Mouse (Mus musculus) C2C12 (cell line): ENCODE data around the gene Eps8. TPM values are rescaled to one million over a fixed set of nuclear protein-coding genes. Genes with fewer than 3 reads are reported as not detected.

Experiments used
- H3K27me3 ChIP-seq: one replicate; pipeline ENCODE4 v1.6.1; 2011; ENCODE audit not compliant: control insufficient read depth, insufficient read depth, insufficient read length
- H3K36me3 ChIP-seq: one replicate; pipeline ENCODE4 v1.6.1; 2011; ENCODE audit not compliant: control insufficient read depth, insufficient read depth
- H3K4me3 ChIP-seq: one replicate; pipeline ENCODE4 v1.5.1; 2011; ENCODE audit warnings: mild to moderate bottlenecking, control low read depth; ENCODE audit not compliant: poor library complexity, insufficient read depth, severe bottlenecking
- H3K79me2 ChIP-seq: one replicate; pipeline ENCODE4 v1.6.1; 2011; ENCODE audit not compliant: control insufficient read depth, insufficient read depth
- H3K79me3 ChIP-seq: one replicate; pipeline ENCODE4 v1.6.1; 2011; ENCODE audit warnings: low read depth, control low read depth
- H3ac ChIP-seq: one replicate; pipeline ENCODE3; 2011; ENCODE audit warnings: low read depth; ENCODE audit not compliant: control insufficient read depth, insufficient read length
- CEBPB ChIP-seq: IDR thresholded peaks from one replicate; pipeline ENCODE4 v1.6.1; 2011; ENCODE audit warnings: low read depth, mild to moderate bottlenecking, control low read depth, moderate library complexity
- CTCF ChIP-seq: IDR thresholded peaks from one replicate; pipeline ENCODE4 v1.5.1; 2011; ENCODE audit not compliant: control insufficient read depth, insufficient read depth, insufficient read length
- FOSL1 ChIP-seq: IDR thresholded peaks from one replicate; pipeline ENCODE4 v1.8.0; 2011; ENCODE audit warnings: mild to moderate bottlenecking, low read length; ENCODE audit not compliant: poor library complexity, insufficient read depth, severe bottlenecking
- MAX ChIP-seq: IDR thresholded peaks from one replicate; pipeline ENCODE4 v1.6.1; 2011; ENCODE audit warnings: mild to moderate bottlenecking, control low read depth
- MYOD1 ChIP-seq: IDR thresholded peaks from one replicate; pipeline ENCODE4 v1.6.1; 2011; ENCODE audit warnings: low read depth; ENCODE audit not compliant: control insufficient read depth, insufficient read length
- MYOG ChIP-seq: IDR thresholded peaks from one replicate; pipeline ENCODE4 v1.6.1; 2011; ENCODE audit not compliant: control insufficient read depth, insufficient read length; ENCODE audit errors: extremely low read depth
- USF1 ChIP-seq: IDR thresholded peaks from one replicate; pipeline ENCODE4 v1.6.1; 2011; ENCODE audit warnings: low read depth, mild to moderate bottlenecking, control low read depth, moderate library complexity
- polyA plus RNA-seq: library from polyadenylated mRNA; unstranded; fragments of >200 nt; fragmentation: generic; extraction: Trizol; gene quantifications from one replicate; pipeline ENCODE4 v1.2.1, GENCODE M21; 2012; ENCODE audit warnings: missing spikeins

The Eps8 gene
- polyA plus RNA-seq, 1 experiment: 59.9 TPM

DNA sequence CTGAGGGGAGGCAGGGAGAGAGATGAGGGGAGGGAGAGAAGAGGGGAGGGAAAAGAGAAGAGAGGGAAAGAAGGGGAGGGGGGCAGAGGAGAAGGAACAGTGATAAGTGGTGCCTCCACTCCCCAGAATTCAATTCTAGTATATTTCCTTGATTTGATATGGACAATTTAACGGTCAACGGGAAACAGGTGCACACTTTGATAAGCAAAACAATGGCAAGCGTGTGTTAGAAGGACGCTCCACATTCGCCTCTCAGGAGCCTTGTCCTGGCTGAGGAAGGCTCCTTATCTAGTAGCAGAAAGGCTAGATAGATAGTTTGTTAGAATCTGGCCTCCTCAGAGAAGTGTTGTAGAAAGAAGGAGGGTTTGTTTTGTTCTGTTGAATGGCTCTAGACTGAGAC lies 141.9 kb downstream of the Eps8 start:
- H3K36me3 ChIP-seq: peaks cover 92% of the 10 kb centered on the region
- no peak overlapping the region for H3ac ChIP-seq
- no peak for TF ChIP-seq MYOD1
- TF ChIP-seq FOSL1: no peak
- no peak for TF ChIP-seq CEBPB
- TF ChIP-seq MYOG: no peak
- TF ChIP-seq USF1: no peak
- no peak for TF ChIP-seq CTCF
- no peak for TF ChIP-seq MAX
- peaks cover 28% of the 10 kb centered on the region for H3K79me3 ChIP-seq
- H3K79me2 ChIP-seq: peaks cover 53% of the 10 kb centered on the region
- no peaks in the 10 kb centered on the region for H3K27me3 ChIP-seq
- H3K4me3 ChIP-seq: no peak overlapping the region

DNA sequence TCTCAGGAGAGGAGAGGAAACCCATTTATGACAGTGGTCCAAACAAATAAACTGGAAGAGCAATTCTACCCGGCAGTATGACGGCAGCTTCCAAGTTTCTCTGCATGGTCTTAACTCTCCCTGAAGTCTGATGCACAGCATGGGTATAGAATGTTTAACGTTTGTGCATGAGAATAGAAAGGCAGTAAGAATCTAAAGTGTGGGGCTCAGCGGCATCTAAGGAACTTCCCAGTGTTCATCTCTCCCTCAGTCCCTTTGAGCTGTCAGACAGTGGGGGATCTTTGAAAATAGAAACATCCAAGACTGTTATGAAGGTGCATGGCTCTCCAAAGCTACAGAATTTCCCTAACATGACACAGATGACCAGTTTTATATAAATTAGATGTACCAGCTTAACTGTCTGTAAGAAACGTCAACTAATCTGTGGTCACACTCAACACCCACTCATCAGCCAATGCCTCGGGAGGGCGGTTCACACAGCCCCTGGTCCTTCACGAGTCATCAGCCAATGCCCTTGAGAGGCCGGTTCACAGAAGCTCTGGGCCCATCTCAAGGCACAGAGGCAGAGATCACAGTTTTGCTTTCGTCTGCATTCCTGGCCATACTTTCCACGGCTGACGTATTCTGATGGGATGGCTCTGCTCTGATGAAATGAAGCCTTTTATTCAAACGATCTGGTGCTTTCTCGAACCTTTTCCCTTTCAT lies 145.2 kb downstream of the Eps8 start:
- peaks cover 12% of the 10 kb centered on the region for H3K79me3 ChIP-seq
- TF ChIP-seq CEBPB (no peak), MYOD1 (no peak), CTCF (no peak), USF1 (no peak), MAX (no peak)
- no peak overlapping the region for H3ac ChIP-seq
- peaks cover 93% of the 10 kb centered on the region for H3K36me3 ChIP-seq
- H3K4me3 ChIP-seq: no peak overlapping the region
- H3K79me2 ChIP-seq: peaks cover 55% of the 10 kb centered on the region
- no peaks in the 10 kb centered on the region for H3K27me3 ChIP-seq

DNA sequence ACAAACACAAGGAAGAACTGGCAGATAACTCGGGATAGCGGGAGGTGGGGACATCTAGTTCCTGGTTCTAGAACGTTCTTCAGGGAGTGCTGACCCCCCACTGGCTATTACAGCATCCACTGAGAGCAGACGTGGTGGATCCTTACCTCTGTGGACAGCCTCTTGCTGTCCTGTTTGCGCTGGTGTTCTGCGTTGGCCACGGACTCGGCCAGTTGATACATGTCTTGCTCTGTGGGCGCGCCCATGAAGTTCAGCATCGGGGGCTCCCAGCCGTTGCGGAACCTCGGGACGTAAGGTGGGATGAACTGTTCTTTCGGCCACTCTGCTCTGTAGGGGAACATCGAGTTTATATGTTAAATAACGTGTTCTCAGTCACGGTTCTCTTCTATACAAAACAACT lies 145.7 kb downstream of the Eps8 start:
- Histone ChIP-seq H3ac (no peak overlapping the region), H3K27me3 (no peaks in the 10 kb centered on the region), H3K79me3 (peaks cover 12% of the 10 kb centered on the region), H3K36me3 (peaks cover 91% of the 10 kb centered on the region), H3K4me3 (no peak overlapping the region), H3K79me2 (peaks cover 49% of the 10 kb centered on the region)
- no peak for TF ChIP-seq MYOG
- TF ChIP-seq USF1: no peak
- TF ChIP-seq CTCF: no peak
- no peak for TF ChIP-seq CEBPB
- TF ChIP-seq MYOD1: no peak
- TF ChIP-seq FOSL1: no peak
- no peak for TF ChIP-seq MAX

DNA sequence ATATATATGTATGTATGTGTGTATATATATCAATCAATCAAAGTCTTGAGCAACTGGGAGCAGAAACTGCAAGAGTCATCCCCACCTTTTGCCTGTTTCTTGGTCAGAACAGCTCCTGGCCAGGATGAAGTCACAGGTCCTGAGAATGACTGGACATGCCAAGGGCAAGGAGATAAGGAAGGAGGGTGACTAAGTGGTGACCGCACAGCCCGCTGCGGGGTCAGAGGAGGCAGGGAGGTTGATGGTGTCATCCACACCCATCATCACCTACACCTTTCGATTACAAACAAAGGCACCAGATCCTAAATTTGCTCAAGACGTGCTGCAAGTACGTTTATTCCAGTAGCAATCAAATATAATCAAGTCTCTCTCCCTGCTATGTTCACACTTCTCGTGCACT lies 148.1 kb downstream of the Eps8 start:
- peaks cover 47% of the 10 kb centered on the region for H3K79me2 ChIP-seq
- peaks cover 4% of the 10 kb centered on the region for H3K79me3 ChIP-seq
- H3K4me3 ChIP-seq: no peak overlapping the region
- peaks cover 90% of the 10 kb centered on the region for H3K36me3 ChIP-seq
- TF ChIP-seq MAX (no peak), USF1 (no peak), CTCF (no peak), MYOD1 (no peak), MYOG (no peak)
- no peak overlapping the region for H3ac ChIP-seq
- H3K27me3 ChIP-seq: no peaks in the 10 kb centered on the region

DNA sequence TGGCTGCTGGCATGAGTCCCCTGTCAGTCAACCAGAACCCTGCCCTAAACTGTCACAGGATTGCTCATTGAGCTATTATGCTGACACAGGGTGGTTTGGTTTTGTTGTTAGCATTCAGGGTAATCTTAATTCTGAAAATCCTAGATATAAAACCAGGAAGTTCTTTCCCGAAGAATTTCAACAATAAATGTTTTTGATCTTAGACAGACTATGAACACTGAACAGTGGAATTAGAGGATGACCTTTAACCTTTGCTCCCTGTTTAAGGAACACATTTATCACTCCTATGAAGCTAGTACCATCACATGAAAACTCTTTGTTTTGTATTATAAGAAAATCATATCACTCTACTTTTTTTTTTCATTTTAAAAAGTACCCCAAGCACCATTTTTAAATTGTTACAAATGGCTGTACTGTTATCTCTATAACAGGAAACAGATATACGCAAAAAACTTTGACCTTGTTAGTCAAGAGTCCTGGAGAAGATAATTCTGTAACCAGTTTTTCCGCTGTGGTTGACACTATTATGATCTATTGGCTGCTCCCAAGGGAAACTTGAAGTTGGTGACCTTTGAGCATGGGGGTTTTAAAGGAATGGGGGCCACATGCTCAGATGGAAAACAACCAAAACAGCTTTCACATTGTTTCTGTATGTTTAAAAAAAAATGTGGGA lies 149.0 kb downstream of the Eps8 start:
- Histone ChIP-seq H3K27me3 (no peaks in the 10 kb centered on the region), H3ac (no peak overlapping the region), H3K79me3 (peaks cover 4% of the 10 kb centered on the region), H3K4me3 (no peak overlapping the region), H3K36me3 (peaks cover 90% of the 10 kb centered on the region), H3K79me2 (peaks cover 47% of the 10 kb centered on the region)
- TF ChIP-seq MAX (no peak), FOSL1 (no peak), MYOG (no peak), CTCF (no peak), USF1 (no peak), CEBPB (no peak), MYOD1 (no peak)

DNA sequence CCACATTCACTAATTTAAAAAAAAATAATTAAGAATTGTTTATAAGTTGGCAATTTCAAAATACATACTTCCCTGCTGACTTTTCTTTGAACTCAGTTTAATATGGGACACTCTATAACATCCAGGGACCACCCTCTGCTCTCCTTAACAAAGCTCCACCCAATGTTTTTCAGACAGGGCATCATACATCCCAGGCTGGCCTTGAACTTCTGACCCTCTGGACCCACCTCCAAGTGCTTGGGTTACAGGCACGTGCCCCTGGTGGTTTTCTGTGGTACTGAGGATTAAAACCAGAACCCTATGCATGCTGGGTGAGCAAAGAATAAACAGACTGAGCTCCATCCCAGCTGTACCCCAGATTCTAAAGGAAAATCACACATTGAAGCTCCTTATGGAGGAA lies 150.6 kb downstream of the Eps8 start:
- TF ChIP-seq CTCF (no peak), MAX (no peak), CEBPB (no peak), MYOG (no peak)
- peaks cover 2% of the 10 kb centered on the region for H3K79me3 ChIP-seq
- H3K36me3 ChIP-seq: peaks cover 91% of the 10 kb centered on the region
- no peaks in the 10 kb centered on the region for H3K27me3 ChIP-seq
- H3K79me2 ChIP-seq: peaks cover 41% of the 10 kb centered on the region
- no peak overlapping the region for H3K4me3 ChIP-seq
- H3ac ChIP-seq: no peak overlapping the region
